Mouse (Mus musculus) liver (tissue): Measurements from ENCODE around the gene S100a8.

Source experiments
- DNase-seq: peaks from one replicate; pipeline ENCODE4 v3.0.0-alpha.2; 2020; ENCODE audit warnings: mixed read lengths

The S100a8 gene

GRCm38 (mm10) chr3:90668846-90669245, at the start of gene S100a8:
TSS of gene S100a8 (plus strand) at chr3:90668978.
- DNase-seq, result peak; percentile 9

- no peak for DNase-seq
These were observed 47.2 kb upstream of the S100a8 start for GRCm38 (mm10) chr3:90621552-90621951.

GRCm38 (mm10) chr3:90623435-90624071, 45.2 kb upstream of the S100a8 start:
- DNase-seq, result peak; percentile 37

- no peak for DNase-seq
These were observed 43.3 kb upstream of the S100a8 start for GRCm38 (mm10) chr3:90625496-90625895.

- DNase-seq, result no peak
These were observed 42.3 kb upstream of the S100a8 start for GRCm38 (mm10) chr3:90626266-90627021.

- DNase-seq, result no peak
These were observed 41.4 kb upstream of the S100a8 start for GRCm38 (mm10) chr3:90627366-90627765.

- no peak for DNase-seq
These were observed 41.0 kb upstream of the S100a8 start for GRCm38 (mm10) chr3:90627807-90628206.

GRCm38 (mm10) chr3:90629298-90629697, 39.5 kb upstream of the S100a8 start:
- no peak for DNase-seq

GRCm38 (mm10) chr3:90631984-90632383, 36.8 kb upstream of the S100a8 start:
- DNase-seq, result no peak

GRCm38 (mm10) chr3:90638511-90639275, 30.1 kb upstream of the S100a8 start:
- no peak for DNase-seq

GRCm38 (mm10) chr3:90639511-90640154, 29.1 kb upstream of the S100a8 start:
- DNase-seq, result peak; percentile 56

GRCm38 (mm10) chr3:90640981-90641380, 27.8 kb upstream of the S100a8 start:
- DNase-seq, result no peak

GRCm38 (mm10) chr3:90644220-90644619, 24.6 kb upstream of the S100a8 start:
- DNase-seq, result peak; percentile 46

- DNase-seq, result no peak
These were observed 21.5 kb upstream of the S100a8 start for GRCm38 (mm10) chr3:90647291-90647690.

GRCm38 (mm10) chr3:90648981-90649380, 19.8 kb upstream of the S100a8 start:
- DNase-seq, result no peak

- no peak for DNase-seq
These were observed 18.9 kb upstream of the S100a8 start for GRCm38 (mm10) chr3:90649832-90650231.

GRCm38 (mm10) chr3:90652878-90653508, 15.8 kb upstream of the S100a8 start:
- DNase-seq, result peak; percentile 58

- DNase-seq, result no peak
These were observed 15.1 kb upstream of the S100a8 start, which contains the start of gene S100a7a for GRCm38 (mm10) chr3:90653717-90654116. TSS of gene S100a7a (plus strand) at chr3:90654017.

GRCm38 (mm10) chr3:90657405-90657804, 11.4 kb upstream of the S100a8 start:
- DNase-seq, result no peak

GRCm38 (mm10) chr3:90659364-90660044, 9.3 kb upstream of the S100a8 start:
- no peak for DNase-seq

- DNase-seq, result no peak
These were observed 4.6 kb upstream of the S100a8 start for GRCm38 (mm10) chr3:90664219-90664618.

GRCm38 (mm10) chr3:90678656-90679055, 9.9 kb downstream of the S100a8 start:
- DNase-seq, result no peak
